Mouse (Mus musculus) forebrain, embryonic 15.5 days (tissue): ENCODE data around the gene Slc39a13. TPM values are rescaled to one million over a fixed set of nuclear protein-coding genes. Genes with fewer than 3 reads are reported as not detected.

Source experiments
- ATAC-seq: fragments of 200-750 bp; cut with Nextera tagmentation; replicated peaks from 2 replicates; pipeline ENCODE4 v1.8.0; 2017; ENCODE audit warnings: mild to moderate bottlenecking, moderate TSS enrichment, moderate library complexity
- H3K27ac ChIP-seq: fragments of 300-500 bp; sonication (generic); replicated peaks from 2 replicates; pipeline ENCODE4 v1.5.1; 2015; ENCODE audit warnings: mild to moderate bottlenecking, inconsistent platforms
- H3K27me3 ChIP-seq: fragments of 300-500 bp; sonication (generic); 2 replicates; pipeline ENCODE4 v1.6.1; 2015; ENCODE audit warnings: inconsistent platforms
- H3K36me3 ChIP-seq: fragments of 300-500 bp; sonication (generic); 2 replicates; pipeline ENCODE4 v1.6.1; 2015; ENCODE audit warnings: mild to moderate bottlenecking, inconsistent platforms
- H3K4me1 ChIP-seq: fragments of 300-500 bp; sonication (generic); 2 replicates; pipeline ENCODE4 v1.6.1; 2015; ENCODE audit warnings: inconsistent platforms
- H3K4me2 ChIP-seq: fragments of 300-500 bp; sonication (generic); replicated peaks from 2 replicates; pipeline ENCODE4 v1.6.1; 2015; ENCODE audit warnings: mild to moderate bottlenecking, inconsistent platforms
- H3K4me3 ChIP-seq: fragments of 300-500 bp; sonication (generic); 2 replicates; pipeline ENCODE4 v1.5.1; 2015; ENCODE audit warnings: mild to moderate bottlenecking, inconsistent platforms
- H3K9ac ChIP-seq: fragments of 300-500 bp; sonication (generic); replicated peaks from 2 replicates; pipeline ENCODE4 v1.6.1; 2015; ENCODE audit warnings: mild to moderate bottlenecking, inconsistent platforms
- H3K9me3 ChIP-seq: fragments of 300-500 bp; sonication (generic); 2 replicates; pipeline ENCODE4 v1.6.1; 2016; ENCODE audit warnings: inconsistent platforms
- WGBS: fragments of 180-500 bp; shearing (Covaris S2); methylation state at CpG from one replicate; pipeline ENCODE4 v1.1.7; 2015; ENCODE audit warnings: mixed read lengths; 5-methylcytosine and 5-hydroxymethylcytosine counted together
- polyA plus RNA-seq: library from polyadenylated mRNA; unstranded; fragments of >200 nt; fragmentation: Nextera tagmentation; extraction: Ambion mirVana; gene quantifications from 2 replicates; pipeline ENCODE4 v1.2.1, GENCODE M21; 2015

Gene Slc39a13
- 23.7 and 27.8 TPM in 2 replicates for polyA plus RNA-seq

GRCm38 (mm10) chr2:91070076-91070800 lies at the start of gene Slc39a13:
Gene Slc39a13 (minus strand): TSS chr2:91070417.
- H3K4me1 ChIP-seq, result peaks cover 26% of the 10 kb centered on the region
- H3K4me3 ChIP-seq, result peak within 1 kb of the TSS; percentile 74
- no peaks in the 10 kb centered on the region for H3K9me3 ChIP-seq
- WGBS, result under 1% methylated on average over 68 of the region's 69 CpGs
- peak within 1 kb of the TSS; percentile 58 for H3K4me2 ChIP-seq
- H3K36me3 ChIP-seq, result 0 out of 2 replicates have a peak, but pooled peaks cover 4% of the 10 kb centered on the region
- H3K27ac ChIP-seq, result peak within 1 kb of the TSS; percentile 79
- H3K9ac ChIP-seq, result peak within 1 kb of the TSS; percentile 70
- no peaks in the 10 kb centered on the region for H3K27me3 ChIP-seq
- ATAC-seq, result peak; percentile 98

GRCm38 (mm10) chr2:91119551-91119950 lies 49.3 kb upstream of the Slc39a13 start:
- ATAC-seq, result no peak
- H3K4me1 ChIP-seq, result peaks cover 7% of the 10 kb centered on the region
- H3K36me3 ChIP-seq, result no peaks in the 10 kb centered on the region
- WGBS, result 81% methylated on average over 6 of the region's 6 CpGs
- no peak overlapping the region for H3K9ac ChIP-seq
- no peak overlapping the region for H3K27ac ChIP-seq
- H3K4me2 ChIP-seq, result no peak overlapping the region
- no peaks in the 10 kb centered on the region for H3K9me3 ChIP-seq
- H3K4me3 ChIP-seq, result no peak overlapping the region
- H3K27me3 ChIP-seq, result peaks cover 4% of the 10 kb centered on the region; the same call in 1 of the 2 replicates

- ATAC-seq, result no peak
- Histone ChIP-seq H3K4me3 (no peak overlapping the region), H3K27me3 (peaks cover 4% of the 10 kb centered on the region; the same call in 1 of the 2 replicates), H3K9me3 (no peaks in the 10 kb centered on the region), H3K9ac (no peak overlapping the region), H3K27ac (no peak overlapping the region), H3K4me2 (no peak overlapping the region), H3K4me1 (peaks cover 7% of the 10 kb centered on the region), H3K36me3 (no peaks in the 10 kb centered on the region)
- 91% methylated on average over 19 of the region's 19 CpGs for WGBS
Observed at GRCm38 (mm10) chr2:91119061-91119460, 48.8 kb upstream of the Slc39a13 start.

- Histone ChIP-seq H3K27ac (no peak overlapping the region), H3K27me3 (peaks cover 4% of the 10 kb centered on the region; the same call in 1 of the 2 replicates), H3K9me3 (no peaks in the 10 kb centered on the region), H3K4me1 (peaks cover 7% of the 10 kb centered on the region), H3K4me3 (no peak overlapping the region), H3K9ac (no peak overlapping the region), H3K36me3 (no peaks in the 10 kb centered on the region), H3K4me2 (no peak overlapping the region)
- 61% methylated on average over 1 of the region's 1 CpGs for WGBS
- no peak for ATAC-seq
Observed at GRCm38 (mm10) chr2:91118647-91119046, 48.4 kb upstream of the Slc39a13 start.

GRCm38 (mm10) chr2:91117585-91118275 lies 47.5 kb upstream of the Slc39a13 start, which contains the start of gene Mybpc3:
Gene Mybpc3 (plus strand): TSS chr2:91118144.
- Histone ChIP-seq H3K27me3 (peaks cover 4% of the 10 kb centered on the region; the same call in 1 of the 2 replicates), H3K36me3 (no peaks in the 10 kb centered on the region), H3K4me3 (no peak within 1 kb of the TSS), H3K9me3 (no peaks in the 10 kb centered on the region), H3K4me2 (no peak within 1 kb of the TSS), H3K27ac (no peak within 1 kb of the TSS), H3K9ac (no peak within 1 kb of the TSS), H3K4me1 (peaks cover 7% of the 10 kb centered on the region)
- 86% methylated on average over 11 of the region's 11 CpGs for WGBS
- no peak for ATAC-seq

- Histone ChIP-seq H3K27me3 (peaks cover 4% of the 10 kb centered on the region; the same call in 1 of the 2 replicates), H3K4me1 (peaks cover 7% of the 10 kb centered on the region), H3K36me3 (no peaks in the 10 kb centered on the region), H3K9me3 (no peaks in the 10 kb centered on the region), H3K4me2 (no peak overlapping the region), H3K4me3 (no peak overlapping the region), H3K27ac (no peak overlapping the region), H3K9ac (no peak overlapping the region)
- no peak for ATAC-seq
- 80% methylated on average over 5 of the region's 5 CpGs for WGBS
Observed at GRCm38 (mm10) chr2:91116842-91117241, 46.6 kb upstream of the Slc39a13 start.

- Histone ChIP-seq H3K4me3 (peak overlapping the region; percentile 34), H3K27me3 (peaks cover 4% of the 10 kb centered on the region; the same call in 1 of the 2 replicates), H3K27ac (no peak overlapping the region), H3K36me3 (no peaks in the 10 kb centered on the region), H3K4me1 (peaks cover 7% of the 10 kb centered on the region), H3K4me2 (peak overlapping the region; percentile 55), H3K9ac (peak overlapping the region; percentile 16; the same call in 1 of the 2 replicates), H3K9me3 (no peaks in the 10 kb centered on the region)
- ATAC-seq, result no peak
- 32% methylated on average over 12 of the region's 12 CpGs for WGBS
Observed at GRCm38 (mm10) chr2:91115578-91115970, 45.4 kb upstream of the Slc39a13 start.

- Histone ChIP-seq H3K4me2 (peak overlapping the region; percentile 55), H3K4me1 (peaks cover 7% of the 10 kb centered on the region), H3K4me3 (peak overlapping the region; percentile 34), H3K9me3 (no peaks in the 10 kb centered on the region), H3K27ac (no peak overlapping the region), H3K36me3 (no peaks in the 10 kb centered on the region), H3K27me3 (peaks cover 4% of the 10 kb centered on the region; the same call in 1 of the 2 replicates), H3K9ac (peak overlapping the region; percentile 16; the same call in 1 of the 2 replicates)
- 9% methylated on average over 42 of the region's 42 CpGs for WGBS
- ATAC-seq, result peak; percentile 61
Observed at GRCm38 (mm10) chr2:91114781-91115577, 44.8 kb upstream of the Slc39a13 start.

- Histone ChIP-seq H3K9me3 (no peaks in the 10 kb centered on the region), H3K9ac (no peak overlapping the region), H3K36me3 (no peaks in the 10 kb centered on the region), H3K27me3 (peaks cover 4% of the 10 kb centered on the region; the same call in 1 of the 2 replicates), H3K4me1 (peaks cover 7% of the 10 kb centered on the region), H3K4me2 (no peak overlapping the region), H3K4me3 (no peak overlapping the region), H3K27ac (no peak overlapping the region)
- 71% methylated on average over 6 of the region's 6 CpGs for WGBS
- ATAC-seq, result no peak
Observed at GRCm38 (mm10) chr2:91113852-91114251, 43.6 kb upstream of the Slc39a13 start.

GRCm38 (mm10) chr2:91113334-91113733 lies 43.1 kb upstream of the Slc39a13 start:
- Histone ChIP-seq H3K9ac (no peak overlapping the region), H3K27me3 (peaks cover 4% of the 10 kb centered on the region; the same call in 1 of the 2 replicates), H3K4me2 (no peak overlapping the region), H3K27ac (no peak overlapping the region), H3K4me3 (no peak overlapping the region), H3K4me1 (peaks cover 7% of the 10 kb centered on the region), H3K9me3 (no peaks in the 10 kb centered on the region), H3K36me3 (no peaks in the 10 kb centered on the region)
- 88% methylated on average over 10 of the region's 10 CpGs for WGBS
- no peak for ATAC-seq

- 71% methylated on average over 4 of the region's 4 CpGs for WGBS
- no peak for ATAC-seq
Observed at GRCm38 (mm10) chr2:91112491-91112890, 42.3 kb upstream of the Slc39a13 start.

More at GRCm38 (mm10) chr2:91112491-91112890, 42.3 kb upstream of the Slc39a13 start:
- Histone ChIP-seq H3K27ac (no peak overlapping the region), H3K9me3 (no peaks in the 10 kb centered on the region), H3K27me3 (peaks cover 4% of the 10 kb centered on the region; the same call in 1 of the 2 replicates), H3K9ac (no peak overlapping the region), H3K4me1 (peaks cover 7% of the 10 kb centered on the region), H3K4me3 (no peak overlapping the region), H3K36me3 (no peaks in the 10 kb centered on the region), H3K4me2 (no peak overlapping the region)
